Mouse (Mus musculus) hindbrain, embryonic 16.5 days (tissue): ENCODE results near the gene Antxr2. TPM values are rescaled to one million over a fixed set of nuclear protein-coding genes. Genes with fewer than 3 reads are reported as not detected.

Experiments
- ATAC-seq: fragments of 200-750 bp; cut with Nextera tagmentation; 2 replicates; pipeline ENCODE4 v1.8.0; 2017; ENCODE audit warnings: moderate TSS enrichment, moderate library complexity
- H3K27ac ChIP-seq: fragments of 300-500 bp; sonication (generic); 2 replicates; pipeline ENCODE4 v1.5.1; 2014; ENCODE audit warnings: low read depth, mild to moderate bottlenecking, control low read depth, low read length, moderate library complexity
- H3K27me3 ChIP-seq: fragments of 300-500 bp; sonication (generic); replicated peaks from 2 replicates; pipeline ENCODE4 v1.6.1; 2014; ENCODE audit warnings: low read length; ENCODE audit not compliant: control insufficient read depth, insufficient read depth
- H3K36me3 ChIP-seq: fragments of 300-500 bp; sonication (generic); 2 replicates; pipeline ENCODE4 v1.6.1; 2014; ENCODE audit warnings: mild to moderate bottlenecking, low read length, moderate library complexity, mixed read lengths; ENCODE audit not compliant: control insufficient read depth, insufficient read depth
- H3K4me1 ChIP-seq: fragments of 300-500 bp; sonication (generic); 2 replicates; pipeline ENCODE4 v1.6.1; 2014; ENCODE audit warnings: low read depth, low read length; ENCODE audit not compliant: control insufficient read depth, insufficient read depth
- H3K4me2 ChIP-seq: fragments of 300-500 bp; sonication (generic); 2 replicates; pipeline ENCODE4 v1.6.1; 2014; ENCODE audit warnings: mild to moderate bottlenecking, low read length, control low read depth, moderate library complexity
- H3K4me3 ChIP-seq: fragments of 300-500 bp; sonication (generic); 2 replicates; pipeline ENCODE4 v1.5.1; 2014; ENCODE audit warnings: mild to moderate bottlenecking, low read length, control low read depth, moderate library complexity
- H3K9ac ChIP-seq: fragments of 300-500 bp; sonication (generic); 2 replicates; pipeline ENCODE4 v1.6.1; 2014; ENCODE audit warnings: low read depth, mild to moderate bottlenecking, control low read depth, low read length, moderate library complexity
- H3K9me3 ChIP-seq: fragments of 300-500 bp; sonication (generic); 2 replicates; pipeline ENCODE4 v1.6.1; 2014; ENCODE audit warnings: mild to moderate bottlenecking, low read length, moderate library complexity; ENCODE audit not compliant: control insufficient read depth
- WGBS: fragments of 180-500 bp; shearing (Covaris S2); extraction: QIAGEN DNeasy Blood & Tissue Kit; methylation state at CpG from one replicate; pipeline ENCODE4 v1.1.7; 2014; 5-methylcytosine and 5-hydroxymethylcytosine counted together
- polyA plus RNA-seq: library from polyadenylated mRNA; unstranded; fragments of >200 nt; fragmentation: Nextera tagmentation; extraction: Ambion mirVana; gene quantifications from 2 replicates; pipeline ENCODE4 v1.2.1, GENCODE M21; 2015

Gene Antxr2
- polyA plus RNA-seq, 1 experiment from 2014 or later, result 2.6 TPM

DNA sequence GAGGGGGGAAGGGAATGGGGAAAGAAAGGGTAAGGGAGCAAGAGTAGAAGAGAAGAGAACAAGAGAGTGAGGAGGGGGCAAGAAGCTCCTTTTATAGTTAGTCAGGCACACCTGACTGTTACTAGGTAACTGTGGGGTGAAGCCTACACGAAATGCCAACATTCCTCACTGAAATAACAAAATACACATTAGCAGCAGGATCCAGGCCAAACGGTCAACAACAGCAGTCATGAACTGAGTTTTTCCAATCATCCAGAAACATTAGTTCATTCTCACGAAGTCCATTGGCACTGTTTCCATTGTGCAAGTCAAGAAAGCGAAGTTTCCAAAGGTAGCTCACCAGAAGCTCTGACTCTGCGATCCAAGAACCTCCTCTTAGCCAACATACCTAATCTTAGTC, 63.8 kb downstream of the Antxr2 start:
- no peak overlapping the region for H3K27ac ChIP-seq
- H3K9ac ChIP-seq, result no peak overlapping the region
- no peak overlapping the region for H3K4me3 ChIP-seq
- H3K27me3 ChIP-seq, result no peaks in the 10 kb centered on the region
- 84% methylated on average over 5 of the region's 5 CpGs for WGBS
- no peaks in the 10 kb centered on the region for H3K4me1 ChIP-seq
- H3K9me3 ChIP-seq, result no peaks in the 10 kb centered on the region
- H3K36me3 ChIP-seq, result no peaks in the 10 kb centered on the region
- ATAC-seq, result no peak
- no peak overlapping the region for H3K4me2 ChIP-seq

DNA sequence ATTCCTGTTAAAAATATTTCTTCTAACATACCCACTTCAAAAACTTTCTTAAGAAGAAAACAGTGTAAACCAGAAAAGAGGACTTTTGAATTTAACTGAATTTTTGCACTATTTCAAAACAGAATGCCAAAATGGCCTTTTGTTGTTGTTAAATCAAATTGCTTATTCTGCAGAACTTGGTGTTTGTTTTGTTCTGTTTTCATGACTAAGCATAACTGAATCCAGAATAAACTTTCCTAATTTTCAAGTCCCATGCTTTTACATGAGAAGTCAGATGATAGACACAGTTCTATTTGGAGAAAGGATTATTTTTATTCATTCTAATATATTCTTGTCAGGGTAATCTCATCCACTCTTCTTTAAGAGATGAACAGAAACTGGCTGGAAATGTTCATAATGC, 64.7 kb downstream of the Antxr2 start:
- H3K9me3 ChIP-seq, result no peaks in the 10 kb centered on the region
- no peaks in the 10 kb centered on the region for H3K27me3 ChIP-seq
- no peak overlapping the region for H3K4me2 ChIP-seq
- no peaks in the 10 kb centered on the region for H3K4me1 ChIP-seq
- no peak overlapping the region for H3K9ac ChIP-seq
- no peak overlapping the region for H3K27ac ChIP-seq
- H3K36me3 ChIP-seq, result no peaks in the 10 kb centered on the region
- no peak overlapping the region for H3K4me3 ChIP-seq
- no peak for ATAC-seq

DNA sequence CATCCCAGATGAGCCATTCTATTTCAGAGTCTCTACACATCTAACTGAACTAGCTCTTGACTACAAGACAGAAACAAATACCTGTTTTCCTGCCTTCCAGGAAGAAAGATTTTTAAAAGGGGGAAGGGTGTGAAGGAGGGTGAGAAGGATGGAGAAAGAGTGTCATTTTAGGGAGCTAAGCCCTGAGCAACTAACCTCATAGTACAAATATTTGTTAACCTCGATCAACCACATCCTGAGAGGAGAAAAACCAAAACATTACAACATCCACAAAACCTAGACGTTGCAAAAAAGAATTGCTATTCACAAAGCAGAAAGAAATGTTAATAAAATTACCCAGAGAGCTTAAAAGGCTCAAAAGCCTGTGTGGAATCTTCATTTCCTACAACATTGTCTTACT, 66.4 kb downstream of the Antxr2 start:
- Histone ChIP-seq H3K9ac (no peak overlapping the region), H3K4me1 (no peaks in the 10 kb centered on the region), H3K36me3 (no peaks in the 10 kb centered on the region), H3K27ac (no peak overlapping the region), H3K4me2 (no peak overlapping the region), H3K9me3 (no peaks in the 10 kb centered on the region), H3K27me3 (no peaks in the 10 kb centered on the region), H3K4me3 (no peak overlapping the region)
- no peak for ATAC-seq
- 79% methylated on average over 2 of the region's 2 CpGs for WGBS

DNA sequence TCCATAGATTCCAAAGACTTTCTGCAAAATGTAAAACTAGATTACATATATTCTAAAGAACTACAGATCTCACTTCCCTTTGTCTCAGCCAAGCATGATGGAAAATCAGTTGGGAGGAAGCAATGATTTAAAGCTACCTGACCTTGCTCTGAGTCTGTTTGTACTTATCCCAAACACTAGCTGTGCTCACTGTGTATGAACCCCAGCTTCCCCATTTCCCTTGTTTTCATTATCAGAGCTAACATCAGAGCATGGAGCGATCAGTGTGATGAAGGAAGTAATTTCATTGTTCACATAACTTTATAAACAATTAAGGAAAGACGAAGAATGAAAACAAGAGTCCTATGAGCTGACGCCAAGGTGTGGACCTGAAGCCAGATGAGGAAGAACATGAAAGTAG, 68.3 kb downstream of the Antxr2 start:
- H3K4me3 ChIP-seq, result no peak overlapping the region
- no peaks in the 10 kb centered on the region for H3K4me1 ChIP-seq
- H3K27ac ChIP-seq, result no peak overlapping the region
- H3K9me3 ChIP-seq, result no peaks in the 10 kb centered on the region
- 91% methylated on average over 3 of the region's 3 CpGs for WGBS
- H3K9ac ChIP-seq, result no peak overlapping the region
- no peaks in the 10 kb centered on the region for H3K36me3 ChIP-seq
- no peaks in the 10 kb centered on the region for H3K27me3 ChIP-seq
- no peak overlapping the region for H3K4me2 ChIP-seq
- ATAC-seq, result no peak

DNA sequence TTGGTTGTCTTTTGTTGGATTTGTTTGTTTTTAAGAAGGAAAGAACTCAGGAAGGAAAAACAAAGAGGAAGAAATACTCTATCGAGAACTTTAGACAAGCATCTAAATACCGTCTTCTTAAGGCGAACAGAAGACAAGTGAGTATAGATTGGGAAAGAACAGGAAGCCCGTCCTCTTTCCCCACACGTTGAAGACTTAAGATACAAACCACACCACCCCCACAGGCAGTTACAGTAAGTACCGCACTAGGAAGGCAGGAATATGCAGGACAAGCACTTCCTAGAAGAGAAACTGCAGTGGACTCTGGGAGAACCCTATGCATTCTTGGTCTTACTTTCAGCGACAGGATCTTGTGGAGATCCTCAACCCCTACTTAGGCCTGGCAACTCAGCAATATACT, 69.1 kb downstream of the Antxr2 start:
- Histone ChIP-seq H3K9ac (no peak overlapping the region), H3K27me3 (no peaks in the 10 kb centered on the region), H3K4me2 (no peak overlapping the region), H3K4me1 (no peaks in the 10 kb centered on the region), H3K4me3 (no peak overlapping the region), H3K9me3 (no peaks in the 10 kb centered on the region), H3K36me3 (no peaks in the 10 kb centered on the region), H3K27ac (no peak overlapping the region)
- 88% methylated on average over 7 of the region's 7 CpGs for WGBS
- ATAC-seq, result no peak

DNA sequence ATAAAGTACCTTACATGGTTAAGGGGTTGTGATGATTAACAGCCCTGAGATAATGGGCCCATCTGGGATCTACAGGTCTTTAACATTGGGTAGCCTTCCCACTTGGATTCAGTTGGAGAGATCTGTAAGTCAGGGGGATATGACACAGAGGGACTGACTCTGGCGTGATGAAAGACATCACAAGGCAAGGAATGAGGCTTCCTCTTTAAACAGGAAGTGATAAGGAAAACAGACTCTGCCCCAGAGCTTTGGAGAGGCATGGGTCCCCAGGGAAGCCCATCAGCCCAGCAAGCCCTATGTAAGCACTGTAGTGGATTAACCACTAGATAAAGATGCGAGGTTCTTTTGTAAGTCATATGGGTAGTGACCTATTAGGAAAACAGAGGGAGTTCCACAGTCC, 71.2 kb downstream of the Antxr2 start:
- ATAC-seq, result no peak
- no peak overlapping the region for H3K4me3 ChIP-seq
- H3K36me3 ChIP-seq, result no peaks in the 10 kb centered on the region
- H3K9ac ChIP-seq, result no peak overlapping the region
- WGBS, result 74% methylated on average over 2 of the region's 2 CpGs
- H3K9me3 ChIP-seq, result no peaks in the 10 kb centered on the region
- H3K4me1 ChIP-seq, result no peaks in the 10 kb centered on the region
- H3K4me2 ChIP-seq, result no peak overlapping the region
- H3K27me3 ChIP-seq, result no peaks in the 10 kb centered on the region
- no peak overlapping the region for H3K27ac ChIP-seq

DNA sequence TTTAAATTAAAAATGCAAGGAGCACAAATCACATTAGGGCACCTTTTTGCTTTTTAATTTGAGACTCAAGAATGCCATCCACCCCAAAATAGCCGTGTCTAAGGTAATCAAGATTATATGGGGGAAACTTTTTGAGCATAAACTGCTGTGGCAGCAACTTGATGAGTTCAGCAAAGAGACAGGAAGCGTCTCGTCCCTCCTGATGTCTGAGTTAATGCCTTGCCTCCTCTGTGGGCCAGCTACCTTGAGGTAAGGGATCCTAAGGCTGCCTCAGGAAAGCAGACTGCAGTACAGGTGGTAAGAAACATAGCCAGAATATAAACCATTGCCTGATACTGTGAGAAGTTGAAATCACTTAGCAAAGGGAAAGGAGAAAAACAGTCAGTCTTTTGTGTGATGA, 71.8 kb downstream of the Antxr2 start:
- Histone ChIP-seq H3K9me3 (no peaks in the 10 kb centered on the region), H3K36me3 (no peaks in the 10 kb centered on the region), H3K4me3 (no peak overlapping the region), H3K27me3 (no peaks in the 10 kb centered on the region), H3K4me2 (no peak overlapping the region), H3K27ac (no peak overlapping the region), H3K9ac (no peak overlapping the region), H3K4me1 (no peaks in the 10 kb centered on the region)
- WGBS, result 81% methylated on average over 3 of the region's 3 CpGs
- ATAC-seq, result no peak

DNA sequence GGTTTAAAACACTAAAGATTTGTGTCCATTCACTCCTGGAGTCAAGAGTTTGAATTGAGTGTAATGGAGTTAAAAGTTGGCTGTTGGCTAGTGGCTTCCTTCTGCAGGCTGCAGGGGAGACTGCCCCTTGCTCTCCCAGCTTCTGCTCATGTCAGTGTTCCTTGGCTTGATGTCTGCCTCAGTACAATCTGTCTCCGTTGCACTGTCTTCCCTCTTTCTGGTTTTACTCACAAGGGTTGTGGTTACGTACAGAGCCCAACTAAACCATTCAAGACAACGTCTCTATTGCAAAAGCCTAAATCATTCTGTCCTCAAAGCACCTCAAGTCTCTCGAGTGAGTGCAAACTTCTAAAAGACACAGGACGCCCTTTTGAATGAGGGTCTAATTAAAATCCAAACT, 73.3 kb downstream of the Antxr2 start:
- no peak overlapping the region for H3K4me3 ChIP-seq
- H3K4me2 ChIP-seq, result no peak overlapping the region
- H3K36me3 ChIP-seq, result no peaks in the 10 kb centered on the region
- 89% methylated on average over 5 of the region's 5 CpGs for WGBS
- H3K9ac ChIP-seq, result no peak overlapping the region
- no peaks in the 10 kb centered on the region for H3K27me3 ChIP-seq
- H3K9me3 ChIP-seq, result no peaks in the 10 kb centered on the region
- H3K4me1 ChIP-seq, result no peaks in the 10 kb centered on the region
- ATAC-seq, result no peak
- no peak overlapping the region for H3K27ac ChIP-seq

DNA sequence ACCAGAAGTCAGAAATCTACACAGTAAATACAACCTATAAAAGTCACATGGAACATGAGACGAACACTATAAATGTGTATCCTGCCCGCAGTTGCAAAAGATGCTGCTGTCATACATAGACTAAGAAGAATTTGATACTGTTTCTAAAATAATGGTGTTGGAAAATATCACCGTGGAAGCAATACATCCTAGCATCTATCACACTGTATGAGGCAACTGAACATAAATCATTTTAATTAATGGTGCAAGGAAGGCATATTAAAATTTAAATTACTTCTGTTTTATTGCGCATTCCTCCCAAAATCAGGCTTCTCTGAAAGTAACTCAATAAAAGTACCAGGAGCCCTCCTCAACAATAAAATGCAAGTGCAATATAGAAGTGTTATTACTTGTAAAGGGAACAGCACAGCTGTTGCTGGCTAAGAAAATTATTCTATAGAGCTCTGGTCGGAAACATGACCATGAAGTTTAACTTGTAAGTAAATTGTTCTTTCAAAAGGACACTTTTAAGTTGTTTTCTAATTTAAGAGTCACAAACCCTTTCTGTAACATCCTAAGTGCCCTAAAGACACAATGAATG, 76.6 kb downstream of the Antxr2 start:
- no peak overlapping the region for H3K9ac ChIP-seq
- no peaks in the 10 kb centered on the region for H3K36me3 ChIP-seq
- no peak overlapping the region for H3K4me3 ChIP-seq
- no peak overlapping the region for H3K27ac ChIP-seq
- no peaks in the 10 kb centered on the region for H3K4me1 ChIP-seq
- no peak overlapping the region for H3K4me2 ChIP-seq
- no peaks in the 10 kb centered on the region for H3K9me3 ChIP-seq
- H3K27me3 ChIP-seq, result no peaks in the 10 kb centered on the region
- 80% methylated on average over 5 of the region's 5 CpGs for WGBS
- no peak for ATAC-seq
